Mouse (Mus musculus) small intestine, adult 10 weeks (tissue): ENCODE results near the gene Gpalpp1. TPM values are rescaled to one million over a fixed set of nuclear protein-coding genes. Genes with fewer than 3 reads are reported as not detected.

ENCODE experiments used
- polyA plus RNA-seq: library from polyadenylated mRNA; stranded (reverse); fragments of 350-450 nt; fragmentation: Illumina TruSeq; extraction: RNeasy Lipid Tissue Mini Kit (QIAGEN cat#74804); gene quantifications from one replicate; pipeline ENCODE4 v1.2.3, GENCODE M21; 2014; ENCODE audit warnings: low replicate concordance

Gene Gpalpp1
- 37.2 TPM for polyA plus RNA-seq

GRCm38 (mm10) chr14:76110396-76111221, at the start of gene Gpalpp1, which contains the start of gene Nufip1:
Gene Gpalpp1, minus strand, starts transcription at chr14:76110760.
Gene Nufip1, plus strand, starts transcription at chr14:76110891.

Other genes starting within 250 kb of the Gpalpp1 start
- gene Kctd4, start 155.8 kb downstream of the Gpalpp1 start, polyA plus RNA-seq = not detected
- 43.4 TPM for gene Gtf2f2, start 99.9 kb downstream of the Gpalpp1 start, polyA plus RNA-seq
- gene Nufip1, start 131 bp upstream of the Gpalpp1 start, polyA plus RNA-seq = 17.0 TPM